Mouse (Mus musculus) lung, postnatal 0 days (tissue): ENCODE results near the gene Cxcr1.

Source experiments
- CTCF ChIP-seq: IDR thresholded peaks from 2 replicates; pipeline ENCODE4 v1.5.1; 2016; ENCODE audit warnings: antibody characterized with exemption, mild to moderate bottlenecking
- EP300 ChIP-seq: IDR thresholded peaks from 2 replicates; pipeline ENCODE4 v1.6.1; 2016; ENCODE audit warnings: antibody characterized with exemption, mild to moderate bottlenecking, control low read depth

DNA sequence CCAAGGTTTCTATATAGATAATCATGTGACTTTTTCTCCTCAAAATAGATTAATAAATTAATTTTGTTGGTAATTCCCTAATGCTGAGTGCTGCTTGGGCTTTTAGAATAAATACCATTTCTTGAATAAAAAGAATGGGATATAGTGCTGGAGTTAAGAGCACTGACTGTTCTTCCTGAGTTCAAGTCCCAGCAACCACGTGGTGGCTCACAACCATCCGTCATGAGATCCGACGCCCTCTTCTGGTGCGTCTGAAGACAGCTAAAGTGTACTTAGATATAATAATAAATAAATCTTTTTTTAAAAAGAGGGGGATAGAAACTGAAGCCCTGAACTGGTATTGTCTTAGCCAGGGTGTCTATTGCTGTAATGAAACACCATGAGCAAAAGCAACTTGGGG is 9.0 kb upstream of the Cxcr1 start:
- TF ChIP-seq CTCF (no peak), EP300 (no peak)
